9 mouse cellular contexts compared by ENCODE assay signal in genomic region chr12:71863846-71864543, GRCm38 (mm10). TPM values are rescaled to one million over a fixed set of nuclear protein-coding genes. Genes with fewer than 3 reads are reported as not detected.
DNase-seq lines count a peak whose midpoint lies in the region; ATAC-seq and TF ChIP-seq lines count a peak whose summit lies in the region.
"Had no signal": no experiment of that assay in that cellular context is flagged by ENCODE, and none has a peak within 500 bp of the region (broad histone marks: within the 10 kb centered on the region; RNA-seq: fewer than 3 reads in every experiment).

No protein-coding gene starts in this region.

- no peak overlapping the region for H3K4me3 ChIP-seq in stomach, postnatal 0 days (ENCODE audit: low read depth, low read length)
- H3K4me3 ChIP-seq: midbrain, embryonic 12.5 days had no signal

- H3K9ac ChIP-seq in stomach, postnatal 0 days (ENCODE audit: low read length) = no peak overlapping the region
- H3K9ac ChIP-seq: midbrain, embryonic 12.5 days had no signal

- no peaks in the 10 kb centered on the region for H3K36me3 ChIP-seq in stomach, postnatal 0 days (ENCODE audit: control insufficient read depth, insufficient read depth, low read length)
- H3K36me3 ChIP-seq: midbrain, embryonic 12.5 days had no signal

- TF ChIP-seq EP300 in stomach, postnatal 0 days (optimal IDR thresholded peaks at IDR 0.05) = no peak

- 0 out of 2 replicates have a peak overlapping the region, but pooled peaks have one; percentile 41 for H3K27ac ChIP-seq in stomach, postnatal 0 days (replicated peaks)
- H3K27ac ChIP-seq: midbrain, embryonic 12.5 days had no signal

- 0 out of 2 replicates have a peak, but pooled peaks cover 3% of the 10 kb centered on the region for H3K4me1 ChIP-seq in stomach, postnatal 0 days (replicated peaks; ENCODE audit: control insufficient read depth, insufficient read depth)

- peak; percentile 12 for DNase-seq in CD4-positive helper T cell, adult 2 months (ENCODE audit: low read depth, low spot score)
- peak; percentile 91 for DNase-seq in adipocyte (ENCODE audit: low spot score)
- peak; percentile 90 for DNase-seq in heart, adult 8-10 months (ENCODE audit: low spot score)
- peak; percentile 43 to 66 for DNase-seq in kidney, postnatal 25 days
- DNase-seq in stomach, postnatal 0 days (ENCODE audit: low spot score) = peak; percentile 26
- DNase-seq in frontal cortex, postnatal 14 days (ENCODE audit: low spot score in 2 of 2) = no peak
- no peak for DNase-seq in c-Kit-positive CD71-positive TER-119-positive erythroid progenitor cells, embryonic 14.5 days (ENCODE audit: low spot score)
- no peak for DNase-seq in thymus, postnatal 36 days

- no peak for TF ChIP-seq CTCF in stomach, postnatal 0 days (IDR thresholded peaks at IDR 0.05; ENCODE audit: low read depth)

- WGBS in stomach, postnatal 0 days = 42% methylated on average over 10 of the region's 10 CpGs

- peak; percentile 62; the same call in 1 of the 2 replicates for ATAC-seq in stomach, postnatal 0 days (ENCODE audit: low FRiP score, low TSS enrichment)

- no peaks in the 10 kb centered on the region for H3K9me3 ChIP-seq in stomach, postnatal 0 days (ENCODE audit: control insufficient read depth, low read length)
- H3K9me3 ChIP-seq: midbrain, embryonic 12.5 days had no signal

- no peaks in the 10 kb centered on the region for H3K27me3 ChIP-seq in stomach, postnatal 0 days (ENCODE audit: control insufficient read depth, insufficient read depth, low read length)
- H3K27me3 ChIP-seq: midbrain, embryonic 12.5 days had no signal

- H3K4me2 ChIP-seq in stomach, postnatal 0 days (replicated peaks; ENCODE audit: low read depth) = no peak overlapping the region
- H3K4me2 ChIP-seq: midbrain, embryonic 12.5 days had no signal

RNA-seq across cellular contexts. Expression of gene Daam1, which starts 33.1 kb away (rescaled TPM):
- 10 to 100 TPM; 63.9 to 82.9 (median 76.6) TPM for total RNA-seq in heart, adult 8-10 months (2022)
- 6.9 and 7.2 TPM in 2 replicates for polyA plus RNA-seq in stomach, postnatal 0 days (2015; fragmentation: Nextera tagmentation; extraction: Ambion mirVana)

Comparison
In these comparisons a context has a peak if more than half of its experiments do, and no peak if none do; other contexts are left out.
1. DNase-seq: peak in CD4-positive helper T cell, adult 2 months (single experiment), adipocyte (single experiment), heart, adult 8-10 months (single experiment), kidney, postnatal 25 days (2 of 2) and stomach, postnatal 0 days (single experiment); none in frontal cortex, postnatal 14 days (0 of 2), c-Kit-positive CD71-positive TER-119-positive erythroid progenitor cells, embryonic 14.5 days (single experiment) and thymus, postnatal 36 days (0 of 2).